Mouse (Mus musculus) kidney, postnatal 14 days (tissue): ENCODE data around the gene Tmem87b.
A peak's percentile ranks its signal among the peaks of the same experiment; 100 is the strongest.

Source experiments
- DNase-seq: peaks from one replicate; pipeline ENCODE4 v3.0.0; 2022; ENCODE audit warnings: mixed read lengths

Gene Tmem87b

GRCm38 (mm10) chr2:128817786-128818681, at the start of gene Tmem87b:
Gene Tmem87b, plus strand, starts transcription at chr2:128818118.
- peak; percentile 97 for DNase-seq

GRCm38 (mm10) chr2:128768545-128769247, 49.2 kb upstream of the Tmem87b start:
- DNase-seq: no peak

GRCm38 (mm10) chr2:128770557-128770956, 47.4 kb upstream of the Tmem87b start:
- DNase-seq: no peak

DNA sequence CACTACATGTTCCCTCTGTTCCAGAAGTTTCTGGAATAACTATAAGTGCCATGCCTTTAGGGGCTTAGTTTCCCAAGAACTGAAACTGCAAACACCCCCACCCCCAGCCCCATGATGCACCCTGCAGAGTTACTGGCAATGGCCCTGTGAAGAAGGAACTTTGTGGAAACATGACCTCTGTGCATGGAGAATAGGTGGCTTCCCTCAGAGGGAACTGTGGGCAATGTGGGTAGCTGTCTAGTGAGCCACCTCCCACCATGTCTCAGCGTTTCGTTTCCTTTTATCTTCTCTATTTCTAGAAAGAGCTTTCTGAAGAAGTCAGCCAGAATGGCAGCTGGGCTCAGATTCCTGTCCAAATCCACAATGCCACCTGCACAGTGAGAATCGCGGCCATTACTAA, 46.9 kb upstream of the Tmem87b start:
- no peak for DNase-seq

DNA sequence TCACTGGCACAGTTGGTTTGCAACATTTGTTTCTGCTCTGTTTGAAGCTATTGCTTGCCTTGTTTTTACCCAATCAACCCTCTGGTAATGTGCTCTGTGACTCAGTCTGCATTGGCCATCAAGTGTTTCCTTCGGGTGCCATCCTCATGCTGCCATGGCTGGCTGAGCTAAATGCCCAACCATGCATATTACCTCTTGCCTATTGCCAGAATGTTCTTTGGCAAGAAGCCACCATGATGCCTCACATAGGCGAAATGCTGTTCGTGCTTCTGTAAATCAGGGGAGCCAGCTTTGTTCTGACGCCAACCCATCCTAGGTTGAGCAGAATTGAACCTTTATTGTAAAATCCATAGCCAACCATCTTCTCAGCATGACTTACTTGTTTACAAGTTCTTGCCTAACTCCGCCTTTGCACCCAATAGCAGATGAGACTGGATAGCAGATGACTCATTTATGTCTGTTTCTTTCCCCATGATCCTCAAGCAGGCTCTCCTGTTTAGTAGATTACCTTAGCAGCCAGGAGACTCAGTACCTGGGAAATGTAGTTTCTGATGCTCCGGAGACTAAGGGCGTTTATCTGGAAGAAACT, 46.1 kb upstream of the Tmem87b start:
- DNase-seq: no peak

GRCm38 (mm10) chr2:128782231-128782630, 35.7 kb upstream of the Tmem87b start:
- no peak for DNase-seq

DNA sequence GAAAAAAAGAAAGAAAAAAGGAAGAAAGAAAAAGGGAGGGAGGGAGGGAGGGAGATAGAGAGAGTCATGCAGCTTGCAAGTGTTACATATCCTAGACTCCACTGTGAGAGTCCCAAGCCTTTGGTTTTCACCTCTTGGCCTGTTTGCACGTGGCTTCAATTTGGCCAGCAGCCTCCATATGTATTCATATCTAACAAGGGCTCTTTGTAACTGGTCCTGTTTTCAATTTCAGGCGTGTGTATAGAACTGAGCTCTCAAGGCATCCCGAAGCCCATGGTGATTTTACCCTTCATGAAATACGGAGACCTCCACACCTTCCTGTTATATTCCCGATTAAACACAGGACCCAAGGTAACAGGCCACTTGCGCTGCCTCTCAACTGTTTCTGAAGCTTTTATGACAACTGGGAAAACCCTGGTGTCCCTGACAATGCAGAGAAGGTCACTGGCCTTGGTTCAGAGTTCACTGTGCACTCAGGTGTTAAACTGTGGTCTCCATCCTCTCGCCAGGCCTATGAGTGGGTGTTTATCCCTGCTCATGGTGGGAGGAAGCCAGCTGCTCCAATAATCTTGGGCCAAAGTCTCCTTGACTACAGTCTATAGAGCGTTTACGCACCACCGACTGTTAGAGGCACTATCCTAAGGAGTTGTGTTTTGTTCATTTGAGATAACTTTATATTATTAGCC, 34.1 kb upstream of the Tmem87b start:
- peak; percentile 26 for DNase-seq

GRCm38 (mm10) chr2:128784814-128785213, 33.1 kb upstream of the Tmem87b start:
- no peak for DNase-seq

DNA sequence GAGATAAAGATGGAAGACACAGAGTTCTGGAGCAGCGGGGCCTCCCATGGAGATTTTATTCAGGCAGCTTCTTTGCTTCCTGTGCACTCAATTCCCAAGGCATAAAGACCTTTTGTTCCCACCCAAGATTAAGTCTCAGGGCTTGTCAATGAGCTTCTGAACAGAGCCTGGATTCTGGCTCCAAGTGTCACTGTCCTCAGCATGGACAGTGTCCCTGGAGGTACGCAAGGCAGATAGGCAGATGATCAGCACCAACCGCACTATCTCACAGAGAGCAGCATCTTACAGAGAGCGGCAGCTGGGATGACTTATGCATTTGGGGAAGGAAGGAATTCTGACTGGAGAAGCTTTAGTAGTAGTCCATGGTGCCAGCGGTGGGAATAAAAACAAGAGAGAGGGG, 31.6 kb upstream of the Tmem87b start:
- no peak for DNase-seq

GRCm38 (mm10) chr2:128786795-128787194, 31.1 kb upstream of the Tmem87b start:
- DNase-seq: no peak

DNA sequence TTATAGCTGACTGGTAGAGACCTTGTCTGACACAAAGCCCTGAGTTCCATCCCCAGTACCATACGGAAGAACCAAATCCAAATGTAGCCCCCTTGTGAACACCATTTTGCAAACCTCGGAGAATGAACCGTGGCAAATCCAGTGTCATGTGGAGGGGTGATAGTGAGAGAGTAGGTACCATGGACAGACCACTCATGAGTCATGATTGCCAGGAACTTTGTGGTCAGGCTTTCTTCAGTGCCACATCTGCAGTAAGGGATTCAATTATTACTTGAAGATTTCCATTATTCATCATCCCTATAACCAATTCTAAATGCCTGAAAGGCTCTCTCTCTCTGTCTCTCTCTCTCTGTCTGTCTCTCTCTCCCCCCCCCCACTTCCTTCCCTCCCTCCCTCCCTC, 30.1 kb upstream of the Tmem87b start:
- DNase-seq: no peak

GRCm38 (mm10) chr2:128790875-128791614, 26.9 kb upstream of the Tmem87b start:
- DNase-seq: no peak

DNA sequence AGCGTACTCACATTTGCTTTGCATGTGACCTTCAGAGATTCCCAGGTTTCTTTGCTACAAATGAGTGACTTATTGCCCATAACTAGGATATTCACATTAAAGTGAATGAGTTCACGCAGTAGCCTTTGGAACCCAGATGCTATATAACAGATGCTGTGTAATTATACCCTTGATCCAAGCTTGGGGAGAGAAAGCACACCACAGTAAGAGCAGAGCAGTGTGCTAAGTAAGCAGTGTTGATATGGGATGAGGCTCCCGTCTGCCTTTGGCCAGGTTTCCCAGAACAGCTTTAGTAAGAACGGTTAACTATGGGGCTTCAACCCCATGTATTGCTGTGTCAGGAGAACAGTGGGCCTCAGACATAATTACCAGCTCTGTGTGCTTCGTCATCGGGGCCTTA, 24.0 kb upstream of the Tmem87b start:
- DNase-seq: no peak

GRCm38 (mm10) chr2:128796463-128796862, 21.5 kb upstream of the Tmem87b start:
- DNase-seq: no peak

GRCm38 (mm10) chr2:128803441-128803840, 14.5 kb upstream of the Tmem87b start:
- no peak for DNase-seq

- DNase-seq: no peak
Measured at GRCm38 (mm10) chr2:128805341-128805740, 12.6 kb upstream of the Tmem87b start.

- DNase-seq: peak; percentile 34
Measured at GRCm38 (mm10) chr2:128806561-128806960, 11.4 kb upstream of the Tmem87b start.

DNA sequence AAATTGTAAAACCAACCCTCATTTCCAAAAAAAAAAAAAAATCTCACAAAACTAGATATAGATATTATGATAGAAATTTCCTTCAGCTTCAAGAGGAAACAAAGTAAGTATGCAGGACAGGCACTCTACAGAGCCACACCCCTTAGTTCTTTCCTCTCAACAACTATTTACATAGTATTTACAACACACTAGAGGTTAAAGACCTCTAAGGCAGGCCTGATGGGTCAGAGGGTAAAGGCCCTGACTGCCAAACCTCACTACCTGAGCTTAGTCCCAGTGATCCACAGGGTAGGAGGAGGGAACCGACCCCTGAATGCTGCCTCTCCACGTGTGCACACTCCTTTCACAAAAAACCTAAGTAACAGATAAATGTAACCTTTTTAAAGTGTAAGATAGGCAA, 5.2 kb upstream of the Tmem87b start:
- DNase-seq: no peak

- DNase-seq: no peak
Measured at GRCm38 (mm10) chr2:128816311-128816710, 1.6 kb upstream of the Tmem87b start.

DNA sequence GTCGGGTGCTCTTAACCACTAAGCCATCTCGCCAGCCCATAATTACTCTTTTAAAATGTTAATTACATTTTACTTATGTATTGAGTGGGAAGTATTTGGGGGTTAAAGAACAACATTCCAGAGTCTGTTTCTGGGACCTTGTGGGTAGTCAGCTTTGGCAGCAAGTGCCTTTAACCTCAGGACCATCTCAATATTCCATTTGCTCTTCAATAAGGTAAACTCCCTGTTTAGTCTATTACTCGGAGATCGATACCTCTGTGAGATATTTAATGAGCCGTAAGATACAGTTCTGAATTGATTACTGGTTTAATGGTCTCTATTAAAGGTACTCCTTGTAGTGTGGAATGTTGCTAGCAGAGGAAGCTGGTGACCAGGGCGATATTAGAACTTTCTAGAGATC, 1.0 kb upstream of the Tmem87b start:
- DNase-seq: no peak

- peak; percentile 84 for DNase-seq
Measured at GRCm38 (mm10) chr2:128817387-128817785, 532 bp upstream of the Tmem87b start.

DNA sequence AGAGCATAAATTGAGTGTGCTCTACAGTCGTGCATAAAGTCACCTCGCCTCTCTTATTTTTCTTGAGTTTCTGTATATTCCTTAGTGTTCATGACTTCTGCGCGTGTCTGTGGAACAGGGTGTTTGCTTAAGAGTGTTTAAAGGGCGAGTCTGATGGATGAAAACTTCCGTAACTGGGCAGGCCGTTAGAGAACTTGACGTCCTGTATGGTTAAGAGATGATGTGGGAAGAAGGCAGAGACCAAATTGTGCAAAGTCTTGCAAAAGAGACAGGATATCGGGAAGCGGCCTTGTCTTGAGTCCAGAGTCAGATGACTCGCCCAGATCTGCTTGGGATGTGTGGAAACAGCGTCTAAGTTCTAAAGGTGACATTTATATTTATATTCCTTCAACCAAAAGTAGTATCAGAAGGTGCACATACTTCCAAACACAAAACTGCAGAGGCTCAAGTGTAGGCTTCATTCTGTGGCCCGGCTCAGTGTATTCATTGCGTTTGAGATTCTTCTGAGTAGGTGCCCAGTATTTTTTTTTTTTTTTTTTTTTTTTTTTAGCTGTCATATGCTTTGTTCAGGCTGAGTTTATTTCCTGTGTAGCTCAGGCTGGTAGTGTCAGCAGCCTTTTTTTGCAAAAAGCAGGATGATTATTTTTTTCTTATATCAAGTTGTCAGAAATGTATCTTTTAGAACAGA, 1.2 kb downstream of the Tmem87b start:
- peak; percentile 33 for DNase-seq
